Mouse (Mus musculus): ENCODE results near the gene Klhl22. TPM values are rescaled to one million over a fixed set of nuclear protein-coding genes. Genes with fewer than 3 reads are reported as not detected.

The Klhl22 gene
- total RNA-seq, 2 experiments from 2014 or later: 86.2 to 95.3 TPM

- intact Hi-C loops (cut with DNase I): no loop called here
- no peak for DNase-seq
Measured at GRCm38 (mm10) chr16:17801777-17802455, 42.5 kb downstream of the Klhl22 start.

GRCm38 (mm10) chr16:17802456-17802838, 43.0 kb downstream of the Klhl22 start:
- no peak for DNase-seq
- intact Hi-C loops (cut with DNase I): no loop called here

GRCm38 (mm10) chr16:17802839-17803674, 43.6 kb downstream of the Klhl22 start:
- peak; percentile 32 for DNase-seq
- intact Hi-C loops (cut with DNase I): no loop called here

GRCm38 (mm10) chr16:17803675-17804448, 44.4 kb downstream of the Klhl22 start:
- DNase-seq: no peak
- intact Hi-C loops (cut with DNase I): no loop called here

GRCm38 (mm10) chr16:17804449-17804912, 45.1 kb downstream of the Klhl22 start:
- DNase-seq: no peak

GRCm38 (mm10) chr16:17804982-17805381, 45.6 kb downstream of the Klhl22 start:
- intact Hi-C loops (cut with DNase I): no loop called here
- DNase-seq: no peak

More at GRCm38 (mm10) chr16:17804449-17804912, 45.1 kb downstream of the Klhl22 start:
- intact Hi-C loops (cut with DNase I): no loop called here

- intact Hi-C loops (cut with DNase I): no loop called here
- DNase-seq: peak; percentile 38
Measured at GRCm38 (mm10) chr16:17806581-17807191, 47.3 kb downstream of the Klhl22 start.

GRCm38 (mm10) chr16:17807192-17808009, 48.0 kb downstream of the Klhl22 start:
- intact Hi-C loops (cut with DNase I): no loop called here
- peak; percentile 87 for DNase-seq

- intact Hi-C loops (cut with DNase I): no loop called here
Measured at GRCm38 (mm10) chr16:17809125-17809524, 49.7 kb downstream of the Klhl22 start.

GRCm38 (mm10) chr16:17809711-17810110, 50.3 kb downstream of the Klhl22 start:
- intact Hi-C loops (cut with DNase I): no loop called here

More at GRCm38 (mm10) chr16:17809125-17809524, 49.7 kb downstream of the Klhl22 start:
- DNase-seq: peak; percentile 52

GRCm38 (mm10) chr16:17812120-17812519, 52.7 kb downstream of the Klhl22 start:
- intact Hi-C loops (cut with DNase I): no loop called here
- no peak for DNase-seq

More at GRCm38 (mm10) chr16:17809711-17810110, 50.3 kb downstream of the Klhl22 start:
- DNase-seq: no peak

- DNase-seq: no peak
- intact Hi-C loops (cut with DNase I): no loop called here
Measured at GRCm38 (mm10) chr16:17813173-17813572, 53.8 kb downstream of the Klhl22 start.

- intact Hi-C loops (cut with DNase I): no loop called here
Measured at GRCm38 (mm10) chr16:17815411-17816402, 56.3 kb downstream of the Klhl22 start.

GRCm38 (mm10) chr16:17816528-17816927, 57.1 kb downstream of the Klhl22 start:
- DNase-seq: no peak
- intact Hi-C loops (cut with DNase I): no loop called here

More at GRCm38 (mm10) chr16:17815411-17816402, 56.3 kb downstream of the Klhl22 start:
- peak; percentile 73 for DNase-seq

GRCm38 (mm10) chr16:17826500-17826899, 67.1 kb downstream of the Klhl22 start:
- no peak for DNase-seq
- intact Hi-C loops (cut with DNase I): no loop called here

- no peak for DNase-seq
Measured at GRCm38 (mm10) chr16:17828229-17828628, 68.8 kb downstream of the Klhl22 start.

GRCm38 (mm10) chr16:17828867-17829266, 69.4 kb downstream of the Klhl22 start:
- no peak for DNase-seq
- intact Hi-C loops (cut with DNase I): no loop called here

More at GRCm38 (mm10) chr16:17828229-17828628, 68.8 kb downstream of the Klhl22 start:
- intact Hi-C loops (cut with DNase I): no loop called here

All from left cerebral cortex, postnatal 4 days (tissue).